8 mouse cellular contexts compared by ENCODE assay signal in the genomic region with DNA sequence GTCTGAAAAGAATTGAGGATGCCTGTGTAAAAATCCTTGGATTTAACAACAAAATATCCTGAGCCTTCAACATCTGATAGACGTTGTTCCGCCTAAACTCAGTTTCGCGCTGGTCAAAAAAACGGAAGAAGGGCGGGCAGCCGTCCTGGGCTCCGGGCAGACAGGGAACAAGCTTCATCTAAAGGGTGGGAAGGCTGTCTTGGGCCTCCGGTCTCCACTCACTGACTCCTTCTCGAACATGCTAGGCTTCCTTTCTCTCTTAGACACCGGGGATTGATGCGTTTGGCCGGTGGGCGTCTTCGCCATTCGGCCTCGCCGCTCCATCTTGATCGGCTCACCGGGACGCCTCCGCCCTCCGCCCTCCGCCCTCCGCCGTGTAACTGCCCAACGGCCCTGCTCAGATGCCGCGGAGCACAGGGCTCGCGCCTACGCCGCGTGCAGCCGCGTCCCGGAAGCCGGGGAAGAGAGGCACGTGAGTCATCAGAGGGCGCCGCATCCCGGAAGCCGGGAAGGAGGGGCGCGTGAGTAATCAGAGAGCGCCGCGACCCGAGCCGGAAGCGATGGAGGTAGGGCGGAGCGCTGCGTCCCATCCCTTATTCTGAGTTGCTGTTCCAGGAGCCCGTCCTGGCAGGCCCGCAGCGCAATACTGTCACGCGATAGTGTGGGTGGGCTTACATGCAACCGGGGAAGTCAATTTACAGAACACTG. TPM values are rescaled to one million over a fixed set of nuclear protein-coding genes. Genes with fewer than 3 reads are reported as not detected.
DNase-seq lines count a peak whose midpoint lies in the region; ATAC-seq lines count a peak whose summit lies in the region.
"Not testable (repeated sequence)": the region's sequence is repeated elsewhere in the genome, so short reads cannot be mapped to it uniquely, and the experiment has no call there.

A gene (plus strand): TSS at position 471 of the 708 bp plus-strand sequence.

- not testable (repeated sequence) for H3K9me3 ChIP-seq in ES-E14 (ENCODE audit: control insufficient read depth, insufficient read depth, low read depth, low read length); embryonic facial prominence, embryonic 14.5 days (ENCODE audit: control insufficient read depth, low read length); hindbrain, embryonic 12.5 days (replicated peaks); kidney, embryonic 15.5 days (replicated peaks); liver, embryonic 15.5 days (replicated peaks); midbrain, embryonic 12.5 days

- H3K4me3 ChIP-seq in ES-E14 (ENCODE audit: insufficient read depth in 1 of 2, low read depth in 1 of 2, low read length in 2 of 2, poor library complexity in 1 of 2, severe bottlenecking in 1 of 2); embryonic facial prominence, embryonic 14.5 days (ENCODE audit: low read depth, low read length); hindbrain, embryonic 12.5 days; kidney, embryonic 15.5 days (replicated peaks); liver, embryonic 15.5 days (replicated peaks); midbrain, embryonic 12.5 days: not testable (repeated sequence)

- DNase-seq in ES-E14 (ENCODE audit: low read depth, low spot score); embryonic facial prominence, embryonic 14.5 days (ENCODE audit: low spot score): not testable (repeated sequence)

- peak; percentile 98 for ATAC-seq in embryonic facial prominence, embryonic 14.5 days (ENCODE audit: low read depth)
- ATAC-seq in frontal cortex, adult (ENCODE audit: low TSS enrichment) = peak; percentile 94
- ATAC-seq in hindbrain, embryonic 12.5 days (ENCODE audit: low FRiP score) = peak; percentile 98
- peak; percentile 98 for ATAC-seq in kidney, embryonic 15.5 days (replicated peaks; ENCODE audit: low FRiP score)
- peak; percentile 96 for ATAC-seq in liver, embryonic 15.5 days (ENCODE audit: insufficient read depth)
- peak; percentile 99 for ATAC-seq in midbrain, embryonic 12.5 days (ENCODE audit: low FRiP score, low read depth)
- peak; percentile 96 for ATAC-seq in neutrophil, adult 5-6 weeks (ENCODE audit: extremely low read depth, insufficient number of reproducible peaks, low FRiP score, poor library complexity, severe bottlenecking)

- WGBS in embryonic facial prominence, embryonic 14.5 days = no CpG with 5 or more reads among the region's 60 CpGs
- WGBS in hindbrain, embryonic 12.5 days = no CpG with 5 or more reads among the region's 60 CpGs
- no CpG with 5 or more reads among the region's 60 CpGs for WGBS in kidney, embryonic 15.5 days
- WGBS in liver, embryonic 15.5 days (ENCODE audit: insufficient replicate concordance) = no CpG with 5 or more reads among the region's 60 CpGs
- WGBS in midbrain, embryonic 12.5 days = no CpG with 5 or more reads among the region's 60 CpGs

- not testable (repeated sequence) for H3K36me3 ChIP-seq in ES-E14 (ENCODE audit: control insufficient read depth, insufficient read depth, low read length, poor library complexity, severe bottlenecking); embryonic facial prominence, embryonic 14.5 days (ENCODE audit: control insufficient read depth, insufficient read depth, low read length); hindbrain, embryonic 12.5 days; kidney, embryonic 15.5 days; liver, embryonic 15.5 days (replicated peaks); midbrain, embryonic 12.5 days

- H3K27me3 ChIP-seq in embryonic facial prominence, embryonic 14.5 days (replicated peaks; ENCODE audit: control insufficient read depth, insufficient read depth, low read length); hindbrain, embryonic 12.5 days; kidney, embryonic 15.5 days; liver, embryonic 15.5 days; midbrain, embryonic 12.5 days: not testable (repeated sequence)

- not testable (repeated sequence) for H3K9ac ChIP-seq in ES-E14 (ENCODE audit: insufficient read depth, low read depth, low read length, poor library complexity, severe bottlenecking); embryonic facial prominence, embryonic 14.5 days (ENCODE audit: low read depth, low read length); hindbrain, embryonic 12.5 days; kidney, embryonic 15.5 days; liver, embryonic 15.5 days; midbrain, embryonic 12.5 days (replicated peaks)

- not testable (repeated sequence) for H3K4me1 ChIP-seq in ES-E14 (ENCODE audit: control insufficient read depth in 2 of 2, insufficient read depth in 2 of 2, low read length in 2 of 2, poor library complexity in 1 of 2); embryonic facial prominence, embryonic 14.5 days (ENCODE audit: control insufficient read depth, insufficient read depth, low read length); hindbrain, embryonic 12.5 days; kidney, embryonic 15.5 days; liver, embryonic 15.5 days (replicated peaks); midbrain, embryonic 12.5 days

- not testable (repeated sequence) for H3K4me2 ChIP-seq in embryonic facial prominence, embryonic 14.5 days (ENCODE audit: low read depth, low read length); hindbrain, embryonic 12.5 days (replicated peaks); kidney, embryonic 15.5 days; liver, embryonic 15.5 days; midbrain, embryonic 12.5 days (replicated peaks)

- not testable (repeated sequence) for H3K27ac ChIP-seq in ES-E14 (ENCODE audit: insufficient read depth, low read depth, low read length, poor library complexity, severe bottlenecking); embryonic facial prominence, embryonic 14.5 days (replicated peaks; ENCODE audit: low read depth, low read length); hindbrain, embryonic 12.5 days; kidney, embryonic 15.5 days; liver, embryonic 15.5 days (replicated peaks); midbrain, embryonic 12.5 days (replicated peaks)

- in situ Hi-C loops in ES-E14 (cut with MboI; ENCODE audit: low sequenced_read_pairs in 2 of 2, unreplicated experiment in 2 of 2) = not testable (repeated sequence)

RNA-seq across cellular contexts. Expression of the gene that starts here (rescaled TPM):
- total RNA-seq in ES-E14 (2012; rRNA removed) = 10.3 and 12.0 TPM in 2 replicates
- polyA plus RNA-seq in embryonic facial prominence, embryonic 14.5 days (2014; fragmentation: Nextera tagmentation; extraction: Ambion mirVana) = 2.7 and 4.4 TPM in 2 replicates
- polyA plus RNA-seq in hindbrain, embryonic 12.5 days (2016; fragmentation: Nextera tagmentation; extraction: Ambion mirVana) = 10.3 and 11.7 TPM in 2 replicates
- 5.9 and 8.4 TPM in 2 replicates for polyA plus RNA-seq in kidney, embryonic 15.5 days (2015; fragmentation: Nextera tagmentation; extraction: Ambion mirVana)
- polyA plus RNA-seq in liver, embryonic 15.5 days (2015; fragmentation: Nextera tagmentation; extraction: Ambion mirVana) = 2.5 and 3.4 TPM in 2 replicates
- 12.3 and 14.5 TPM in 2 replicates for polyA plus RNA-seq in midbrain, embryonic 12.5 days (2016; fragmentation: Nextera tagmentation; extraction: Ambion mirVana)
- total RNA-seq in neutrophil, adult 5-6 weeks (2017) = 4.3 and 9.1 TPM in 2 replicates
